Mouse (Mus musculus): ENCODE data around the gene Lmntd2. TPM values are rescaled to one million over a fixed set of nuclear protein-coding genes. Genes with fewer than 3 reads are reported as not detected.
"Not testable (repeated sequence)": the region's sequence is repeated elsewhere in the genome, so short reads cannot be mapped to it uniquely, and the experiment has no call there.

Gene Lmntd2
- polyA plus RNA-seq (2015; fragmentation: Nextera tagmentation; extraction: Ambion mirVana), result 1.2 and 1.8 TPM in 2 replicates

- Histone ChIP-seq H3K4me2 (peak within 1 kb of the TSS; percentile 92), H3K9ac (peak within 1 kb of the TSS; percentile 74), H3K4me3 (peak within 1 kb of the TSS; percentile 74), H3K27ac (peak within 1 kb of the TSS; percentile 90), H3K4me1 (replicated peaks) (peaks cover 27% of the 10 kb centered on the region), H3K36me3 (peaks cover 14% of the 10 kb centered on the region; the same call in 1 of the 2 replicates), H3K27me3 (no peaks in the 10 kb centered on the region), H3K9me3 (no peaks in the 10 kb centered on the region)
- 94% methylated on average over 11 of the region's 11 CpGs for WGBS
- no peak for ATAC-seq (ENCODE audit: low FRiP score)
Measured at GRCm38 (mm10) chr7:141213605-141214235, at the start of gene Lmntd2. Lmntd2 (minus strand) TSS chr7:141214080.

GRCm38 (mm10) chr7:141263640-141264039 is 49.8 kb upstream of the Lmntd2 start:
- Histone ChIP-seq H3K27ac (no peak overlapping the region), H3K9me3 (no peaks in the 10 kb centered on the region), H3K27me3 (no peaks in the 10 kb centered on the region), H3K9ac (no peak overlapping the region), H3K4me2 (no peak overlapping the region), H3K4me1 (replicated peaks) (peaks cover 16% of the 10 kb centered on the region), H3K4me3 (no peak overlapping the region), H3K36me3 (peaks cover 59% of the 10 kb centered on the region)
- 88% methylated on average over 13 of the region's 13 CpGs for WGBS
- ATAC-seq (ENCODE audit: low FRiP score), result no peak

- Histone ChIP-seq H3K9ac (no peak overlapping the region), H3K4me1 (replicated peaks) (peaks cover 15% of the 10 kb centered on the region), H3K4me2 (no peak overlapping the region), H3K27me3 (no peaks in the 10 kb centered on the region), H3K27ac (no peak overlapping the region), H3K4me3 (no peak overlapping the region), H3K36me3 (peaks cover 81% of the 10 kb centered on the region), H3K9me3 (no peaks in the 10 kb centered on the region)
- ATAC-seq (ENCODE audit: low FRiP score), result no peak
- WGBS, result 94% methylated on average over 3 of the region's 3 CpGs
Measured at GRCm38 (mm10) chr7:141261480-141261879, 47.6 kb upstream of the Lmntd2 start.

GRCm38 (mm10) chr7:141256159-141256558 is 42.3 kb upstream of the Lmntd2 start:
- no peak overlapping the region for H3K27ac ChIP-seq
- no peak for ATAC-seq (ENCODE audit: low FRiP score)
- 94% methylated on average over 10 of the region's 10 CpGs for WGBS

GRCm38 (mm10) chr7:141250486-141250885 is 36.6 kb upstream of the Lmntd2 start:
- not testable (repeated sequence) for H3K4me1 ChIP-seq (replicated peaks); ATAC-seq (ENCODE audit: low FRiP score)

More at GRCm38 (mm10) chr7:141256159-141256558, 42.3 kb upstream of the Lmntd2 start:
- peaks cover 93% of the 10 kb centered on the region for H3K36me3 ChIP-seq
- H3K4me1 ChIP-seq (replicated peaks), result no peaks in the 10 kb centered on the region
- H3K9me3 ChIP-seq, result no peaks in the 10 kb centered on the region
- H3K27me3 ChIP-seq, result no peaks in the 10 kb centered on the region
- no peak overlapping the region for H3K9ac ChIP-seq
- H3K4me2 ChIP-seq, result no peak overlapping the region
- no peak overlapping the region for H3K4me3 ChIP-seq

GRCm38 (mm10) chr7:141231551-141231950 is 17.7 kb upstream of the Lmntd2 start:
- Histone ChIP-seq H3K4me3 (no peak overlapping the region), H3K9ac (no peak overlapping the region), H3K4me1 (replicated peaks) (peaks cover 24% of the 10 kb centered on the region), H3K27ac (no peak overlapping the region), H3K36me3 (peaks cover 55% of the 10 kb centered on the region), H3K9me3 (no peaks in the 10 kb centered on the region), H3K27me3 (no peaks in the 10 kb centered on the region), H3K4me2 (no peak overlapping the region)
- WGBS, result 91% methylated on average over 10 of the region's 10 CpGs
- no peak for ATAC-seq (ENCODE audit: low FRiP score)

More at GRCm38 (mm10) chr7:141250486-141250885, 36.6 kb upstream of the Lmntd2 start:
- WGBS, result 92% methylated on average over 4 of the region's 4 CpGs
- not testable (repeated sequence) for H3K9ac ChIP-seq, H3K4me2 ChIP-seq, H3K27me3 ChIP-seq, H3K4me3 ChIP-seq, H3K9me3 ChIP-seq, H3K27ac ChIP-seq
- peaks cover 93% of the 10 kb centered on the region for H3K36me3 ChIP-seq

- no peaks in the 10 kb centered on the region for H3K27me3 ChIP-seq
- no peak overlapping the region; the same call in 1 of the 2 replicates for H3K9ac ChIP-seq
- 94% methylated on average over 3 of the region's 3 CpGs for whole genome bisulfite sequencing
- ATAC-seq (ENCODE audit: low FRiP score), result no peak
- H3K27ac ChIP-seq, result no peak overlapping the region
- H3K4me1 ChIP-seq (replicated peaks), result peaks cover 24% of the 10 kb centered on the region
- H3K9me3 ChIP-seq, result no peaks in the 10 kb centered on the region
- H3K4me2 ChIP-seq, result no peak overlapping the region
- H3K4me3 ChIP-seq, result no peak overlapping the region
- peaks cover 54% of the 10 kb centered on the region for H3K36me3 ChIP-seq
Measured at GRCm38 (mm10) chr7:141231111-141231510, 17.2 kb upstream of the Lmntd2 start.

GRCm38 (mm10) chr7:141230570-141230969 is 16.7 kb upstream of the Lmntd2 start:
- no peak for ATAC-seq (ENCODE audit: low FRiP score)
- Histone ChIP-seq H3K36me3 (peaks cover 49% of the 10 kb centered on the region), H3K4me1 (replicated peaks) (peaks cover 24% of the 10 kb centered on the region), H3K9ac (peak overlapping the region; percentile 39), H3K9me3 (no peaks in the 10 kb centered on the region), H3K4me3 (peak overlapping the region; percentile 2; the same call in 1 of the 2 replicates), H3K4me2 (peak overlapping the region; percentile 86), H3K27ac (no peak overlapping the region), H3K27me3 (no peaks in the 10 kb centered on the region)
- 94% methylated on average over 4 of the region's 4 CpGs for WGBS

GRCm38 (mm10) chr7:141229702-141230101 is 15.8 kb upstream of the Lmntd2 start:
- peaks cover 24% of the 10 kb centered on the region for H3K4me1 ChIP-seq (replicated peaks)
- H3K4me2 ChIP-seq, result peak overlapping the region; percentile 86
- peak overlapping the region; percentile 97 for H3K9ac ChIP-seq
- no peak overlapping the region for H3K27ac ChIP-seq
- WGBS, result 67% methylated on average over 6 of the region's 6 CpGs
- no peaks in the 10 kb centered on the region for H3K27me3 ChIP-seq
- peaks cover 40% of the 10 kb centered on the region for H3K36me3 ChIP-seq
- ATAC-seq (ENCODE audit: low FRiP score), result no peak
- H3K9me3 ChIP-seq, result no peaks in the 10 kb centered on the region
- H3K4me3 ChIP-seq, result peak overlapping the region; percentile 100

- WGBS, result under 1% methylated on average over 74 of the region's 76 CpGs
- ATAC-seq (ENCODE audit: low FRiP score), result peak; percentile 94
Measured at GRCm38 (mm10) chr7:141228279-141229067, 14.6 kb upstream of the Lmntd2 start, which contains the start of gene Phrf1. Phrf1 (plus strand) TSS chr7:141228784.

GRCm38 (mm10) chr7:141227796-141228195 is 13.9 kb upstream of the Lmntd2 start:
- H3K4me3 ChIP-seq, result peak overlapping the region; percentile 100; the same call in 1 of the 2 replicates
- no peaks in the 10 kb centered on the region for H3K27me3 ChIP-seq
- peaks cover 25% of the 10 kb centered on the region for H3K4me1 ChIP-seq (replicated peaks)
- peak overlapping the region; percentile 86 for H3K4me2 ChIP-seq
- ATAC-seq (ENCODE audit: low FRiP score), result no peak; the same call in 1 of the 2 replicates
- H3K9ac ChIP-seq, result peak overlapping the region; percentile 97; the same call in 1 of the 2 replicates
- H3K27ac ChIP-seq, result peak overlapping the region; percentile 96
- no peaks in the 10 kb centered on the region for H3K9me3 ChIP-seq
- H3K36me3 ChIP-seq, result peaks cover 21% of the 10 kb centered on the region
- WGBS, result 81% methylated on average over 4 of the region's 4 CpGs

More at GRCm38 (mm10) chr7:141228279-141229067, 14.6 kb upstream of the Lmntd2 start, which contains the start of gene Phrf1:
- H3K27me3 ChIP-seq, result no peaks in the 10 kb centered on the region
- peak within 1 kb of the TSS; percentile 86 for H3K4me2 ChIP-seq
- peak within 1 kb of the TSS; percentile 96 for H3K27ac ChIP-seq
- peaks cover 28% of the 10 kb centered on the region for H3K36me3 ChIP-seq
- peaks cover 24% of the 10 kb centered on the region for H3K4me1 ChIP-seq (replicated peaks)
- peak within 1 kb of the TSS; percentile 97 for H3K9ac ChIP-seq
- peak within 1 kb of the TSS; percentile 100 for H3K4me3 ChIP-seq
- no peaks in the 10 kb centered on the region for H3K9me3 ChIP-seq

GRCm38 (mm10) chr7:141226535-141226934 is 12.7 kb upstream of the Lmntd2 start:
- Histone ChIP-seq H3K9me3 (no peaks in the 10 kb centered on the region), H3K9ac (no peak overlapping the region), H3K4me1 (replicated peaks) (peaks cover 36% of the 10 kb centered on the region), H3K27ac (no peak overlapping the region), H3K4me2 (no peak overlapping the region), H3K27me3 (no peaks in the 10 kb centered on the region), H3K36me3 (peaks cover 8% of the 10 kb centered on the region), H3K4me3 (no peak overlapping the region)
- ATAC-seq (ENCODE audit: low FRiP score), result no peak
- WGBS, result 84% methylated on average over 6 of the region's 6 CpGs
